ENCODE assay signal across 8 mouse cellular contexts in the genomic region with DNA sequence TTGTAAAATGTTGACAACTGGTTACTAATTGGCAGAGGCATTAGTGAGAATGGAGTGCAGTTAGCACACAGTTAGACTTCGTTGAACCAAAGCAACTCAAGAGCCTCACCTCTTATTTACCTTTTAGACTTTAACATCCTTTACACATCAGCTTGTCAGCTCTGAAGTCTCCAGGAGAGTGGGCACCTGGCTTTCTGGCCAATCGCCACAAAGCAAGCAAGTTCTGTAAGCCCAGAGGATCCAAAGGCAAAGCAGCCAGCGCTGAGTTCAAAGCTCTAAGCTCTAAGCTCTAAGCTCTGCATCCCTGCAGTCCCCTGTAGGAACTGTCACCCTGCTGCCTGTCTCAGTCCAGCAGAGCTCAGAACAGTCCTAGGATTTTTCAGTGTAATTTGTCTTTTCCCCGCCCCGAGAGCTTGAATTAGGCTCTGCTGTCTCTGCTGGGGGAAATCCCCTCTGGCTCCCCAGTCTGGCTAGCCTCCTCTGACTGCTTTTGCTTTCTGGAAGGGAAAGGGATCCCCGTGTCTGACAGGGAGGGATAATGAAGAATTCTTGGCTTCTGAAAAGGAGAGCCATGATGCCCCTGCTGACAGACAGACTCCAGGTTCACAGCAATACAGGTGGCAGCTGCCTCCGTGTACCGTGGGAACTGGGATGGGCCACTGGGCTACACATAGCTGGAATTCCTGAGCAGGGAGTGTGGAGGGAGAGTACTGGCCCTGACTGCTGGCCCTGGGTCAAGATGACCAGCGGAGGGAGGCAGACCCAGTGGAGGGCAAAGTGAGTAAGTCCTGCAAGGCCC.
A peak's percentile ranks its signal among the peaks of the same experiment; 100 is the strongest.
DNase-seq lines count a peak whose midpoint lies in the region; ATAC-seq lines count a peak whose summit lies in the region.

No protein-coding gene starts in this region.

- H3K4me2 ChIP-seq in forebrain, embryonic 11.5 days (ENCODE audit: low read depth, low read length, severe bottlenecking), result no peak overlapping the region
- H3K4me2 ChIP-seq in forebrain, embryonic 15.5 days (replicated peaks), result no peak overlapping the region
- H3K4me2 ChIP-seq in hindbrain, embryonic 16.5 days (ENCODE audit: low read length), result no peak overlapping the region
- H3K4me2 ChIP-seq in lung, embryonic 15.5 days, result peak overlapping the region; percentile 7; the same call in 1 of the 2 replicates
- no peak overlapping the region for H3K4me2 ChIP-seq in stomach, embryonic 16.5 days (ENCODE audit: low read depth, low read length)

- no peak for ATAC-seq in forebrain, embryonic 11.5 days (replicated peaks; ENCODE audit: low FRiP score)
- ATAC-seq in forebrain, embryonic 15.5 days (replicated peaks), result peak; percentile 39
- ATAC-seq in hindbrain, embryonic 16.5 days, result peak; percentile 43
- peak; percentile 72 for ATAC-seq in lung, embryonic 15.5 days (ENCODE audit: borderline replicate concordance, extremely low read depth, low FRiP score, low TSS enrichment)
- peak; percentile 60; the same call in 1 of the 2 replicates for ATAC-seq in stomach, embryonic 16.5 days (ENCODE audit: insufficient read depth, low FRiP score)

- H3K4me3 ChIP-seq in forebrain, embryonic 10.5 days, result no peak overlapping the region
- H3K4me3 ChIP-seq in forebrain, embryonic 11.5 days (ENCODE audit: low read depth, low read length), result no peak overlapping the region
- H3K4me3 ChIP-seq in forebrain, embryonic 15.5 days, result no peak overlapping the region
- no peak overlapping the region for H3K4me3 ChIP-seq in hindbrain, embryonic 16.5 days (ENCODE audit: low read length)
- H3K4me3 ChIP-seq in lung, embryonic 15.5 days, result no peak overlapping the region
- no peak overlapping the region for H3K4me3 ChIP-seq in stomach, embryonic 16.5 days (replicated peaks; ENCODE audit: low read length)

- peaks cover 51% of the 10 kb centered on the region for H3K27me3 ChIP-seq in forebrain, embryonic 10.5 days (ENCODE audit: poor library complexity, severe bottlenecking)
- no peaks in the 10 kb centered on the region for H3K27me3 ChIP-seq in forebrain, embryonic 11.5 days (ENCODE audit: control insufficient read depth, insufficient read depth, low read length)
- H3K27me3 ChIP-seq in forebrain, embryonic 15.5 days, result 0 out of 2 replicates have a peak, but pooled peaks cover 4% of the 10 kb centered on the region
- 0 out of 2 replicates have a peak, but pooled peaks cover 3% of the 10 kb centered on the region for H3K27me3 ChIP-seq in hindbrain, embryonic 16.5 days (replicated peaks; ENCODE audit: control insufficient read depth, insufficient read depth, low read length)
- no peaks in the 10 kb centered on the region for H3K27me3 ChIP-seq in lung, embryonic 15.5 days
- no peaks in the 10 kb centered on the region for H3K27me3 ChIP-seq in stomach, embryonic 16.5 days (ENCODE audit: control insufficient read depth, insufficient read depth, low read length)

- 35% methylated on average over 9 of the region's 9 CpGs for WGBS in forebrain, embryonic 10.5 days
- WGBS in forebrain, embryonic 11.5 days, result 39% methylated on average over 9 of the region's 9 CpGs
- 38% methylated on average over 9 of the region's 9 CpGs for WGBS in forebrain, embryonic 15.5 days
- WGBS in hindbrain, embryonic 16.5 days, result 40% methylated on average over 9 of the region's 9 CpGs
- 27% methylated on average over 9 of the region's 9 CpGs for WGBS in lung, embryonic 15.5 days
- 22% methylated on average over 9 of the region's 9 CpGs for WGBS in stomach, embryonic 16.5 days

- H3K36me3 ChIP-seq in forebrain, embryonic 10.5 days (replicated peaks), result no peaks in the 10 kb centered on the region
- H3K36me3 ChIP-seq in forebrain, embryonic 11.5 days (ENCODE audit: control insufficient read depth, insufficient read depth, low read length), result no peaks in the 10 kb centered on the region
- H3K36me3 ChIP-seq in forebrain, embryonic 15.5 days, result no peaks in the 10 kb centered on the region; the same call in 1 of the 2 replicates
- peaks cover 1% of the 10 kb centered on the region; the same call in 1 of the 2 replicates for H3K36me3 ChIP-seq in hindbrain, embryonic 16.5 days (ENCODE audit: control insufficient read depth, insufficient read depth, low read length)
- no peaks in the 10 kb centered on the region for H3K36me3 ChIP-seq in lung, embryonic 15.5 days
- H3K36me3 ChIP-seq in stomach, embryonic 16.5 days (ENCODE audit: control insufficient read depth, insufficient read depth, low read length), result no peaks in the 10 kb centered on the region

- peak overlapping the region; percentile 68 for H3K27ac ChIP-seq in forebrain, embryonic 10.5 days
- H3K27ac ChIP-seq in forebrain, embryonic 11.5 days (ENCODE audit: low read depth, low read length), result no peak overlapping the region
- no peak overlapping the region for H3K27ac ChIP-seq in forebrain, embryonic 15.5 days (replicated peaks)
- H3K27ac ChIP-seq in hindbrain, embryonic 16.5 days (ENCODE audit: low read depth, low read length), result no peak overlapping the region
- peak overlapping the region; percentile 87 for H3K27ac ChIP-seq in lung, embryonic 15.5 days
- H3K27ac ChIP-seq in stomach, embryonic 16.5 days (ENCODE audit: low read length), result 0 out of 2 replicates have a peak overlapping the region, but pooled peaks have one; percentile 17

- no peaks in the 10 kb centered on the region for H3K9me3 ChIP-seq in forebrain, embryonic 10.5 days
- no peaks in the 10 kb centered on the region for H3K9me3 ChIP-seq in forebrain, embryonic 11.5 days (ENCODE audit: control insufficient read depth, low read length)
- H3K9me3 ChIP-seq in forebrain, embryonic 15.5 days, result no peaks in the 10 kb centered on the region
- H3K9me3 ChIP-seq in hindbrain, embryonic 16.5 days (ENCODE audit: control insufficient read depth, low read length), result no peaks in the 10 kb centered on the region
- no peaks in the 10 kb centered on the region for H3K9me3 ChIP-seq in lung, embryonic 15.5 days
- H3K9me3 ChIP-seq in stomach, embryonic 16.5 days (replicated peaks; ENCODE audit: control insufficient read depth, low read length), result no peaks in the 10 kb centered on the region

- no peak for DNase-seq in forebrain, embryonic 10.5 days (ENCODE audit: extremely low spot score, low spot score)
- DNase-seq in forebrain, embryonic 11.5 days (ENCODE audit: low spot score), result no peak
- no peak for DNase-seq in left cerebral cortex, adult 9 months (ENCODE audit: low spot score in 2 of 2)
- DNase-seq in frontal cortex, postnatal 25 days (ENCODE audit: low spot score in 2 of 2), result no peak

- H3K4me1 ChIP-seq in forebrain, embryonic 10.5 days, result peaks cover 57% of the 10 kb centered on the region
- peaks cover 4% of the 10 kb centered on the region; the same call in 1 of the 2 replicates for H3K4me1 ChIP-seq in forebrain, embryonic 11.5 days (replicated peaks; ENCODE audit: control insufficient read depth, insufficient read depth, low read length)
- H3K4me1 ChIP-seq in forebrain, embryonic 15.5 days, result no peaks in the 10 kb centered on the region; the same call in 1 of the 2 replicates
- H3K4me1 ChIP-seq in hindbrain, embryonic 16.5 days (ENCODE audit: control insufficient read depth, insufficient read depth, low read depth, low read length), result no peaks in the 10 kb centered on the region
- peaks cover 51% of the 10 kb centered on the region for H3K4me1 ChIP-seq in lung, embryonic 15.5 days
- H3K4me1 ChIP-seq in stomach, embryonic 16.5 days (ENCODE audit: control insufficient read depth, insufficient read depth, low read length), result peaks cover 3% of the 10 kb centered on the region; the same call in 1 of the 2 replicates

- H3K9ac ChIP-seq in forebrain, embryonic 11.5 days (ENCODE audit: low read length), result no peak overlapping the region
- no peak overlapping the region for H3K9ac ChIP-seq in forebrain, embryonic 15.5 days (replicated peaks)
- H3K9ac ChIP-seq in hindbrain, embryonic 16.5 days (ENCODE audit: low read depth, low read length), result no peak overlapping the region
- no peak overlapping the region for H3K9ac ChIP-seq in lung, embryonic 15.5 days
- H3K9ac ChIP-seq in stomach, embryonic 16.5 days (ENCODE audit: low read length), result no peak overlapping the region

Comparison
In these comparisons a context has a peak if more than half of its experiments do, and no peak if none do; other contexts are left out.
1. H3K27ac ChIP-seq: peak in forebrain, embryonic 10.5 days (single experiment), lung, embryonic 15.5 days (single experiment) and stomach, embryonic 16.5 days (single experiment); none in forebrain, embryonic 11.5 days (single experiment), forebrain, embryonic 15.5 days (single experiment) and hindbrain, embryonic 16.5 days (single experiment).